Mouse (Mus musculus) kidney, embryonic 15.5 days (tissue): Measurements from ENCODE around the gene Nr2c1. TPM values are rescaled to one million over a fixed set of nuclear protein-coding genes. Genes with fewer than 3 reads are reported as not detected.

Experiments
- ATAC-seq: fragments of 200-750 bp; cut with Nextera tagmentation; replicated peaks from 2 replicates; pipeline ENCODE4 v1.8.0; 2017; ENCODE audit warnings: moderate TSS enrichment; ENCODE audit not compliant: low FRiP score
- H3K27ac ChIP-seq: fragments of 300-500 bp; sonication (generic); 2 replicates; pipeline ENCODE4 v1.5.1; 2015; ENCODE audit warnings: mild to moderate bottlenecking, inconsistent platforms
- H3K27me3 ChIP-seq: fragments of 300-500 bp; sonication (generic); 2 replicates; pipeline ENCODE4 v1.6.1; 2015; ENCODE audit warnings: inconsistent platforms
- H3K36me3 ChIP-seq: fragments of 300-500 bp; sonication (generic); 2 replicates; pipeline ENCODE4 v1.6.1; 2015; ENCODE audit warnings: inconsistent platforms
- H3K4me1 ChIP-seq: fragments of 300-500 bp; sonication (generic); 2 replicates; pipeline ENCODE4 v1.6.1; 2015; ENCODE audit warnings: inconsistent platforms
- H3K4me2 ChIP-seq: fragments of 300-500 bp; sonication (generic); 2 replicates; pipeline ENCODE4 v1.6.1; 2015; ENCODE audit warnings: moderate library complexity, mild to moderate bottlenecking, inconsistent platforms
- H3K4me3 ChIP-seq: fragments of 300-500 bp; sonication (generic); replicated peaks from 2 replicates; pipeline ENCODE4 v1.5.1; 2015; ENCODE audit warnings: mild to moderate bottlenecking, inconsistent platforms
- H3K9ac ChIP-seq: fragments of 300-500 bp; sonication (generic); 2 replicates; pipeline ENCODE4 v1.6.1; 2015; ENCODE audit warnings: mild to moderate bottlenecking, inconsistent platforms
- H3K9me3 ChIP-seq: fragments of 300-500 bp; sonication (generic); replicated peaks from 2 replicates; pipeline ENCODE4 v1.6.1; 2016; ENCODE audit warnings: inconsistent platforms
- WGBS: fragments of 180-500 bp; shearing (Covaris S2); methylation state at CpG from one replicate; pipeline ENCODE4 v1.1.7; 2015; ENCODE audit warnings: mixed read lengths; 5-methylcytosine and 5-hydroxymethylcytosine counted together
- polyA plus RNA-seq: library from polyadenylated mRNA; unstranded; fragments of >200 nt; fragmentation: Nextera tagmentation; extraction: Ambion mirVana; gene quantifications from 2 replicates; pipeline ENCODE4 v1.2.1, GENCODE M21; 2015

The Nr2c1 gene
- polyA plus RNA-seq, 1 experiment from 2014 or later = 8.5 TPM

- peaks cover 18% of the 10 kb centered on the region for H3K36me3 ChIP-seq
- no peaks in the 10 kb centered on the region for H3K27me3 ChIP-seq
- no peak for ATAC-seq
- H3K4me1 ChIP-seq = peaks cover 7% of the 10 kb centered on the region; the same call in 1 of the 2 replicates
- no peak overlapping the region for H3K4me3 ChIP-seq
- no peaks in the 10 kb centered on the region for H3K9me3 ChIP-seq
- no peak overlapping the region for H3K4me2 ChIP-seq
- H3K9ac ChIP-seq = no peak overlapping the region
- WGBS = 89% methylated on average over 7 of the region's 7 CpGs
- H3K27ac ChIP-seq = no peak overlapping the region
Measured at GRCm38 (mm10) chr10:94118993-94119392, 28.8 kb upstream of the Nr2c1 start.

DNA sequence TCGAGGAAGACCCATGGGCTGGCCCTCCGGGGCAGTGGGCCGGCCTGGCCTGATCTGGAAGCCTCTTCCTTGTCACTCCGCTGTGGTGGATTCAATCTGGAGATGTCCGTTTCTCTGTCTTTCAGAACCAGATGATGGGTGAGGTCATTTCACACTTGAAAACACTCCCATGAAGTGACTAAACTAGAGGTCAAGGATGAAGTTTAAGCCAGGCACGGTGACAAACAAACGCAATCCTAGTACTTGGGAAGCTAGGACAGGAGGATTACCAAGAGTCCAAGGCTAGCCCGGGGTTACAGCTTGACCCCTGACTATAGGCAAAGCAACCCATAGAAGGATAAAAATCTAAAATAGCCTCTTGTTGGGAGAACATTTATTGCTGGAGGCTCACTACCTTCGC lies 27.1 kb upstream of the Nr2c1 start:
- Histone ChIP-seq H3K4me1 (peaks cover 5% of the 10 kb centered on the region; the same call in 1 of the 2 replicates), H3K9ac (no peak overlapping the region), H3K27ac (no peak overlapping the region), H3K36me3 (peaks cover 27% of the 10 kb centered on the region), H3K27me3 (no peaks in the 10 kb centered on the region), H3K4me2 (no peak overlapping the region), H3K4me3 (no peak overlapping the region), H3K9me3 (no peaks in the 10 kb centered on the region)
- 87% methylated on average over 9 of the region's 9 CpGs for WGBS
- no peak for ATAC-seq

DNA sequence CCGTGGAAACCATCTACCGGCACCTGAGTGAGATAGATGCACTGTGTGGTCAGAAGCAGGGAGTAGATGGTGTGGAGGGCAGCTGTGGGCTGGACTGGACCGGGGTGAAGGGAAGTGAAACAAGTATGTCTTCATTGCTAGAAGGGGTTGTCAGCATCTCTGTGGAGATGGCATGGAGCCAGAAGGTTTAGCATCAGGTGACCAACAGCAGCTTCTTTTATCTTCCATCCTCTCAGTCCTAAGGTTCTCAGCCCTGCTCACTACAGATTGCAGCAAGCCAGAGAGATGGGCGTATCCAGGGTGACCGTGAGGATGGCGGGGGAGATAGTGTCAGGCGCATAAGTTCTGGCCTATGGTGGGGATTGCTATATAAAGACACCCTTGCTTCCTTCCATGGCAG lies 25.2 kb upstream of the Nr2c1 start:
- no peak for ATAC-seq
- WGBS = 91% methylated on average over 7 of the region's 7 CpGs
- Histone ChIP-seq H3K9me3 (no peaks in the 10 kb centered on the region), H3K27ac (no peak overlapping the region), H3K4me1 (no peaks in the 10 kb centered on the region), H3K9ac (no peak overlapping the region), H3K4me2 (no peak overlapping the region), H3K27me3 (no peaks in the 10 kb centered on the region), H3K4me3 (no peak overlapping the region), H3K36me3 (peaks cover 36% of the 10 kb centered on the region)

GRCm38 (mm10) chr10:94123581-94123980 lies 24.2 kb upstream of the Nr2c1 start:
- 96% methylated on average over 5 of the region's 5 CpGs for WGBS
- no peaks in the 10 kb centered on the region for H3K4me1 ChIP-seq
- no peaks in the 10 kb centered on the region for H3K27me3 ChIP-seq
- H3K36me3 ChIP-seq = peaks cover 36% of the 10 kb centered on the region
- H3K9me3 ChIP-seq = no peaks in the 10 kb centered on the region
- H3K4me3 ChIP-seq = no peak overlapping the region
- H3K27ac ChIP-seq = no peak overlapping the region
- no peak overlapping the region for H3K4me2 ChIP-seq
- no peak overlapping the region for H3K9ac ChIP-seq
- no peak for ATAC-seq

GRCm38 (mm10) chr10:94124376-94124775 lies 23.4 kb upstream of the Nr2c1 start:
- ATAC-seq = no peak
- Histone ChIP-seq H3K4me2 (no peak overlapping the region), H3K36me3 (peaks cover 36% of the 10 kb centered on the region), H3K27ac (no peak overlapping the region), H3K9me3 (no peaks in the 10 kb centered on the region), H3K27me3 (no peaks in the 10 kb centered on the region), H3K9ac (no peak overlapping the region), H3K4me1 (peaks cover 5% of the 10 kb centered on the region; the same call in 1 of the 2 replicates), H3K4me3 (no peak overlapping the region)
- 75% methylated on average over 5 of the region's 5 CpGs for WGBS

GRCm38 (mm10) chr10:94129680-94130119 lies 18.1 kb upstream of the Nr2c1 start:
- H3K4me1 ChIP-seq = peaks cover 8% of the 10 kb centered on the region; the same call in 1 of the 2 replicates
- H3K27me3 ChIP-seq = no peaks in the 10 kb centered on the region
- H3K36me3 ChIP-seq = peaks cover 15% of the 10 kb centered on the region; the same call in 1 of the 2 replicates
- H3K9me3 ChIP-seq = no peaks in the 10 kb centered on the region
- H3K4me2 ChIP-seq = no peak overlapping the region
- WGBS = 54% methylated on average over 9 of the region's 9 CpGs
- H3K27ac ChIP-seq = 0 out of 2 replicates have a peak overlapping the region, but pooled peaks have one; percentile 66
- H3K4me3 ChIP-seq = no peak overlapping the region
- peak; percentile 25; the same call in 1 of the 2 replicates for ATAC-seq
- no peak overlapping the region for H3K9ac ChIP-seq

- Histone ChIP-seq H3K4me2 (no peak overlapping the region), H3K36me3 (peaks cover 9% of the 10 kb centered on the region; the same call in 1 of the 2 replicates), H3K27me3 (no peaks in the 10 kb centered on the region), H3K9ac (no peak overlapping the region), H3K4me1 (peaks cover 8% of the 10 kb centered on the region; the same call in 1 of the 2 replicates), H3K4me3 (no peak overlapping the region), H3K9me3 (no peaks in the 10 kb centered on the region), H3K27ac (no peak overlapping the region)
- WGBS = 86% methylated on average over 8 of the region's 8 CpGs
- no peak for ATAC-seq
Measured at GRCm38 (mm10) chr10:94133081-94133480, 14.7 kb upstream of the Nr2c1 start.

- Histone ChIP-seq H3K9me3 (no peaks in the 10 kb centered on the region), H3K27ac (no peak overlapping the region), H3K4me2 (no peak overlapping the region), H3K27me3 (no peaks in the 10 kb centered on the region), H3K4me1 (peaks cover 8% of the 10 kb centered on the region; the same call in 1 of the 2 replicates), H3K9ac (no peak overlapping the region), H3K36me3 (peaks cover 9% of the 10 kb centered on the region; the same call in 1 of the 2 replicates), H3K4me3 (no peak overlapping the region)
- WGBS = 90% methylated on average over 7 of the region's 7 CpGs
- no peak for ATAC-seq
Measured at GRCm38 (mm10) chr10:94133674-94134073, 14.1 kb upstream of the Nr2c1 start.

- H3K9ac ChIP-seq = no peak overlapping the region
- ATAC-seq = no peak
- no peaks in the 10 kb centered on the region for H3K27me3 ChIP-seq
- H3K27ac ChIP-seq = no peak overlapping the region
- H3K36me3 ChIP-seq = peaks cover 10% of the 10 kb centered on the region
- 87% methylated on average over 12 of the region's 12 CpGs for WGBS
- no peak overlapping the region for H3K4me3 ChIP-seq
- H3K4me1 ChIP-seq = 0 out of 2 replicates have a peak, but pooled peaks cover 3% of the 10 kb centered on the region
- no peak overlapping the region for H3K4me2 ChIP-seq
- no peaks in the 10 kb centered on the region for H3K9me3 ChIP-seq
Measured at GRCm38 (mm10) chr10:94134535-94135390, 13.1 kb upstream of the Nr2c1 start.

GRCm38 (mm10) chr10:94138890-94139482 lies 8.8 kb upstream of the Nr2c1 start:
- H3K9ac ChIP-seq = no peak overlapping the region
- no peak overlapping the region for H3K27ac ChIP-seq
- no peak overlapping the region for H3K4me2 ChIP-seq
- no peaks in the 10 kb centered on the region for H3K9me3 ChIP-seq
- H3K36me3 ChIP-seq = peaks cover 17% of the 10 kb centered on the region
- no peak overlapping the region for H3K4me3 ChIP-seq
- ATAC-seq = no peak
- 88% methylated on average over 10 of the region's 10 CpGs for WGBS
- H3K27me3 ChIP-seq = no peaks in the 10 kb centered on the region
- 0 out of 2 replicates have a peak, but pooled peaks cover 2% of the 10 kb centered on the region for H3K4me1 ChIP-seq

DNA sequence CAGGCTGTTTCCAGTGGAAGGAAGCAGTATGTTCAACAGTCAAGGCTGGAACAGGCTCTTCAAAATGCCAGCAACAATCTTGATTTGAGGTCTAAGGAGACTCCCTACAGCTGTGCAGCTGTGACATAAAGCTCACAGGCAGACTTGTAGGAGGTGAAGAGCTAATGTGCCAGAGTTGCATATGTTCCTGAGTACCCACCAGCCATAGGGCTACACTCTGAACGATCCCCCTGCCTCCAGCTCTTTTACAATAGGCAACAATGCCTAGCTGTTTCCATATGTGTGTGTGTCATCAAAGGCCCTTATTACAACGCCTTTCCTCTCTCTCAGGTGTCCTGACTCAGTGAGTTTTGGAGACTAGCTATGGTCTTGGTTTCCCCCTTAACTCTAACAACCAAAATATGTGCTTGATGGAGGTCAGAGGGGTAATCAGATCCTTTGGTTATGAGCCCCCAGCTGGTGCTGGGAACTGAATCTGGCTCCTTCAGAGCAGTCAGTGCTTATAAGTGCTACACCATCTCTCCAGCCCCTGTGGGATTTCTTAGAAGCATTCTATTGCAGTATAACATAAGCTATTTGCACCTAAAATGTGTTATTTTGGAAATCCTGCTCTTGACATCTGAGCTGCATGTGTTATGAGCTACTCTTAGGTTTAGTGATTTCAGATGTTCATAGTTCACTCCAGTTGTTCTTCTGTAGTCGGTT lies 7.4 kb upstream of the Nr2c1 start:
- peaks cover 17% of the 10 kb centered on the region for H3K36me3 ChIP-seq
- 86% methylated on average over 3 of the region's 3 CpGs for whole genome bisulfite sequencing

More for the DNA sequence above, 7.4 kb upstream of the Nr2c1 start:
- H3K4me3 ChIP-seq = no peak overlapping the region
- no peak overlapping the region for H3K9ac ChIP-seq
- H3K9me3 ChIP-seq = no peaks in the 10 kb centered on the region
- no peak overlapping the region for H3K4me2 ChIP-seq
- H3K27ac ChIP-seq = no peak overlapping the region
- 0 out of 2 replicates have a peak, but pooled peaks cover 2% of the 10 kb centered on the region for H3K4me1 ChIP-seq
- H3K27me3 ChIP-seq = no peaks in the 10 kb centered on the region
- ATAC-seq = no peak
